Mouse (Mus musculus) cerebellum, postnatal 36 days (tissue): ENCODE data around the gene Sln.

Experiments
- DNase-seq, 2 experiments: peaks; one replicate each; pipeline ENCODE4 v3.0.0; 2021 to 2022; ENCODE audit warnings: mixed read lengths in 2 of 2

Sln gene

DNA sequence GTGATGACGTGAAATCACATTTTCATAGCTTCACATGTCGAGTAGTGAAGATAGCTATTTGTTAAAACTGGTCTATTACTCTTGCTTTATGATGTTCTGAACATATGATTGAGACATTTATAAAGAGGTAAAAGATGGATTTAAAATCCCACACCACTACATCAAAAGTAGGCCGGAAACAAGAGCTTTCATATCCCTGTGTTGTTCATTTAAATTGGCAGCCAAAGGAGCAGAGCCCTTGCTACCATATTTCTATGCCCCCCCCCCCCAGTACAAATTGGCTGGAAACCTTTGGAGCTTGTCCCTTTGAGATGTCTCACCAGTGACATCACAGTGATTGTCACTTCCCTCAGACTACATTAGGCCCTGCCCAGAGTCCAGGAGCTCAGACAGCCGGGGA, at the start of gene Sln:
Gene Sln, plus strand, starts transcription at position 301 of the 400 bp plus-strand sequence.
- no peak for DNase-seq

DNA sequence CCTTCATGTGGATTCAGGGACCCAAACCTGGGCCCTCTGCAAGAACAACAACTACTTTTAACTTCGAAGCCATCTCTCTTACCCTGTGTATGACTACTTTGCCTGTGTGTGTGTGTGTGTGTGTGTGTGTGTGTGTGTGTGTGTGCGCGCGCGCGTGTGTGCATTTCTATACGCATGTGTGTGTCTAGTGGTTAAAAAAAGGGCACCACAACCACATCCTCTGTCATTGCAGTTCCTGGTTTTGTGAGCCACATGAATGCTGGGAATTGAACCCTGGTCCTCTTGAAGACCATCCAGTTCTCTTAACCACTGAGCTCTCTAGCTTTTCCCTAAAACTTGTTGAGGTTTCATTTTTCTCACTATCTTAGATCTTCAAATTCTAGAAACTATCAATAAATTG, 47.0 kb upstream of the Sln start:
- no peak for DNase-seq

DNA sequence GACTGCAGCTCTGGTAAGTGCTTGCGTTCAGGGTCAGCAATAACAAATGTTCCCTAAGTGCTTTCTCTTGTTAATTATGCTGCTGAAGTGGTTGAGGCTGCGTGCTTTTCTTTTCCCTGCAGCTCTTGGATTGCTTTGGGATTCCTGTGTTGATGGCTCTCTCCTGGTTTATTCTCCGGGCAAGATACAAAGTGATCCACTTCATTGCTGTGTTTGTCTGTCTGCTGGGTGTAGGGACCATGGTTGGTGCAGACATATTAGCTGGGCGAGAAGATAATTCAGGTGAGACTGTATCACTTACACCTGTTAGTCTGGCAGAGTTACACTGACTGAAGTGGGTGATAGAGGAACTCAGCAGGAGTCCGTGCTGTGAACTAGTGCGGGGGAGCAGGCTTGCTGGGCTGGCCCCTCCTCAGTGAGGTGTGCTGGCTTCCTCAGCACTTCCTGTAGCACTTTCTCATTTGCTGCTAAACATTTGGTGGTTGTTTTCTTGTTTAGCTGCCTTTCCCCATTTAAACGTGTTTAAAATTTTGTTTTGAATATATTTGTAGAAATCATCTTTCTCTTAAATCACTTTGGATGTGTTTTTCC, 43.4 kb upstream of the Sln start:
- DNase-seq, result no peak

DNA sequence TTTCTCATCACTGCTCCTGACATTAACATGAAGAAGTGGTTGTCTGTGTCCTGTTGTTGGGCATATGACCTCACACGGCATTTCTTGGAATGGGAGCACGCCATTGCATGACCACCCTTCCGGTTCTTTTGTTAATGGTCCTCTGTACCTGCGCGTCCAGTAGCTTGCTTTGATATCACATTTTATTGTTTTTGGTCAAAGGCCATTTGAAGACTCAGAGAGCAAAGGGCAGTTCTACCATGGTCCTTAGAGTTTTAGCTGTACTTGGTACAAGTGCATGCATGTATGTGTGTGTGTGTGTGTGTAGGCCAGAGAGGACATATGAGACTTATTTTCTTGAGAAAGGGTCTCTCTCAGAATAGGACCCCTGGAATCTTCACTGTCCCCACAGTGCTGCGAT, 36.5 kb upstream of the Sln start:
- DNase-seq, result no peak

DNA sequence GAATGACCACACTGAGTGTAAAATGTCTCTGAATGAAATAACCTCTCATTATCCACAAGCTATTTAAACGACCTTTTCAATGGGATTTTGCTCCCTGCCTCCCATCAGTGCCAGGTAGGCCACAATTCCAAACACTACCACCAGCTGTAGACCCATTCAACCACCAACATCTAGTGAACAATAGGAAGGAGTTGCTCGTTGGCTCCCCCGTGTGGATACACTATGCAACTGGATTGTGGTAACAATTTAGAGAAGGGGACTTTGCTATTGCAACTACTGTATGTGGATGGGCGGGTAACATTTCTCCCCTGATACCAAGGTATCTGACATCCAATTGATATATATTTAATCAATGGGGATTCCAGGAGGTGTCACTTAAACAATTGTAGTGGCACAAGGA, 31.2 kb upstream of the Sln start:
- peak; percentile 50 to 53 for DNase-seq

DNA sequence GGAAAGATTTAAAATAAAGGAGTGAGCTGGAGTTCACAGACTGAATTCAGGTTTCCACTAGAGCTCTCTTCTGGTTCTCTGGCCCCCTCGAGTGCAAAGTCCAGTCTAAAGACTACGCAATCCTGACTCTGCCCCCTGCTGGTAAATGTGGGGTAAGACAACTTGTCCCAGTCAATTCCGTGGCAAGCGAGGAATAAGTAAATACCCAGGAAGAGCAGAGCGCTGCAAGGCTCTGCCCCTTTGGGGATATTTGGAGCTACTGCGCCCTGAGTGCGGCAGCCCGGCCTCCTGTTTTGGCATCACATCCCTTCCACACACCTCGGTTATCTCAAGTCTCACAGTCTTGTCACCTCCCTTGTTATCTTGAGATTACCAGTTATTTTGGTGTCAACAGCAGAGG, 24.6 kb upstream of the Sln start:
- DNase-seq, result peak in 1 of 2 experiments; percentile 3

DNA sequence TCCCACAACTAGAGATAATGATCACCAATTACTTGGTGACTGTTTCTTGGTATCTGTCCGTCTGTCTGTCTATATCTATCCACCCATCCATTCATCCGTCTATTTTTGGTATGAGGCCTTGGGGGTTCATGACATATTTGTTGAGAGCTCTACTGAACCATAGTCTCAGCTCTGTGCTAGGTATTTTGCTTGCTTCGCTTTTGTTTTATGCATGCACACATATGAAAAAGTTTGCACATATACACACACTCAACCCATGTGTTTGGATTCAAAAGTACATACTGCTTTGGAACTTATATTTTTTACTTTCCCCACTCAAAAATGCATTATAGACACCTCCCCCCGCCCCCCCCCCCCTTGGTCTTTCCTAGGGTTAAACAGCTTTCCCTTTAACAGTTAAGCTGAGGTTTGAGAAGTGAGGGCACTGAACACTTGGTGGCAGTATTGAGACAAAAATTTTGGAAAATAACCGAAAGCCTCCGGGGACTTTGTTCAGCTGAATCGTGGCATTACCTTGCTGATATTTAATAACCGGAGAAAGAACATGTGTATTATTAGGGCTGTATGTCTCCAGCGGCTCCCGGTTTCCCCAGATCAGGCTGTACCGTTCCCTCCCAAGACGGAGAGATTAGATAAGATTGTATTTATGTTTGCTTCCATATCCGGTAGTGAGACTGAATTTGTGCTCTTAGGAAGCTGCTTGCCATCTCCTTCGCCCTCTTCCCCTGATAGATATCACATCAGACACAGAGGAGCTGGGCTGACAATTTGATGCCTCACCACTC, 20.7 kb upstream of the Sln start:
- peak; percentile 26 to 59 for DNase-seq

DNA sequence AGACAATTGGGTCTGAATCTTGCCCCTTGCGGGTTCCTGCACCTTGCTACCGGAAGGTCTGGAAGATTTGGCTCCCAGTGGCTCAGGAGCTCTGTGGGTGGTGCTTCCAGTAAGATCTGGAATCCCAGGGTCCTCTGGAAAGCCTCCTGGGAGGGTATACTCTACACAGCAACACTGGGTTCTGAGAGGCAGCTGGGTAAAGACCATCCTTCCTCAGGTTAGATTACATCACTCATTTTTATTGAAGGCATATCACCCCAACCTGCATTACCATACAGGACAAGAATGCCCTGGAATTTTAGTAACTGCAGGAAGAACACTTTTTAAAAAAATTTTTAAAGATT, 20.1 kb upstream of the Sln start:
- peak in 1 of 2 experiments; percentile 4 for DNase-seq

DNA sequence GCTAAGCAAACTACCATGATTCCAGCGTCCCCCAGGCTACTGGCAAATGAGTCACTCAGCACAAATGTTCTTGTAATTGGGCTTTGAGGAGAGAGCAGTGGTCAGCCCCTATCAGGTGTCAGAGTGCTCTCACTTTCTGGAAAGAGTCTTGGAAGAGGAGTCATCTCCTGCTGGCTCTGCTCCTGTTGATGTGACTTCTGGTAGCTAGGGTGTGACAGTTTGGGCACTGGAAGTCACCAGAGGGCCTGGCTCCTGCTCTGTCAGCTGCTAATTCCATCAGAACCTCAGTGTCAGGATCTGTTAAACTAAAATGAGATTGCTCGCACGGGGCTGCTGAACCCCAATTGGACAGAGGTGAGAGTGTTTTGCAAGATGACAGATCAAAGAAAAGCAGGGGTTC, 14.9 kb upstream of the Sln start:
- no peak for DNase-seq

DNA sequence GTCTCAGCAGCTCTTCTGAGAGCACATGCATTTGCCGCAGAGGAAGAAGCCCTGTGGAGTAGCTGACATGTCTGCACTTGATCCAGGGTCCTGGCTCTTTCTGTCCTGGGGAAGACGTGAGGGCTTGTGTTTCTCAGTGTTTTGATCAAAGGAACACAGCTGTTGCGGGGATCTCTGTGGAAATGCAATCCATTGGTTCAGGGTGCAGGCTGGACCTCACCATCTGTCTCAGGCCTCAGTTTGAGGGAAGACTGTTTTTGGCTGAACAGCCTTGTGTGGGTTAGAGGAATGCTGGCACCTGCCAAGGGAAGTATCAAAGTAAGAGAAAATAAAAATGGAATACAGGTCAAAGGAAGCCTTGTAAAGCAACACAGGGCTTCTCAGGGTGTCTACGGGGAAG, 14.0 kb upstream of the Sln start:
- no peak for DNase-seq

DNA sequence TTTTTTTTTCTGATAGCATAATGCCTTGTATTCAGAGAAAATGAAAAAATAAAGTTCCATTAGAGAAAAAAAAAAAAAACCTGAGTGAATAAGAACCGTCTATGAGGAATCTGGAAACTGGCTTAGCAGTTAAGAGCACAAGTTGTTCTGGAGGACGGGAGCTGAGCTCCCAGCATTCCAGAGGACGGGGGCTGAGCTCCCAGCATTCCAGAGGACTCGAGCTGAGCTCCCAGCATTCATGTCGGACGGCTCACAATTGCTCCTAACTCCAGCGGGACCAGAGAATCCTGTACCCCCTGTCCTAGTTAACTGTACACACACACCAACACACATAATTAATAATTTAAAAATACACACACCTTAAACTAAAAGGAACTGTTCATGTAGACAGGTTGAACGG, 11.1 kb upstream of the Sln start:
- DNase-seq, result no peak

DNA sequence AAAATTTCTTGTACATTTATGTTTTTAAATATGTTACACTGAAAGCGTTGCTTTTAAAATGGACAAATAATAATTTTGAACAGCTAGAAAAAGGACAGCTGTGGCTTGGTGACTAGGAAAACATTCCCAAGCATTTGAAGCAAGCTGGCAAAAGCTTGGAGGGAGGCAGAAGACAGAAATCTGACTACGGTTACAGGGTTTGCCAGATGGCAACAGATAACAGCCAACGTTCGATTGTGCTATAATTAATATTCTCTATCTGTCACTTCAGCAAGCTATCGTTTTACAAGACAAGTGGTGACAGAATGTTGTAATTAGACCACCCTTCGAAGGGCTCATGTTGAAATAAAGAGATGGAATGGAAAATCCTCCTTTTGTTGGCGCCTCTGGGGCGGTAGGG, 1.4 kb upstream of the Sln start:
- no peak for DNase-seq

DNA sequence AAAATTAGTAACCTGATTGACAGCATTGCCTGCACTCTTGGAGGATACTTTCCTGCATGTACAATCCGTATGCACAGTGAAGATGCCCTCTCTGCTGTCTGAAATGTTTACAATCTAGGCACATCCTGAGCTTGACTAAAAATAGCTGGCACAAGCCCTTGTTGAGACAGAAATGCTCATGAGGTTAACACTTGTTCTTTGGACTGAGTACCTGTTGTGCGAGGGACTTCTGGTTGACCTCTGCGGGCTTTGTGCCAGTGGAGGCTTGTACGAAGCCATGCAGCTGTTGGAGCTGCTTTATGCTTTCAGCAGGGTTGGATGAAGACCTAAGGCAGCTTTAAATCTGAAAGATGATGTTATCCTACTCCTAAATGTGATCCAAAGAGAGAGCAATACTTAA, 2.2 kb downstream of the Sln start:
- no peak for DNase-seq

DNA sequence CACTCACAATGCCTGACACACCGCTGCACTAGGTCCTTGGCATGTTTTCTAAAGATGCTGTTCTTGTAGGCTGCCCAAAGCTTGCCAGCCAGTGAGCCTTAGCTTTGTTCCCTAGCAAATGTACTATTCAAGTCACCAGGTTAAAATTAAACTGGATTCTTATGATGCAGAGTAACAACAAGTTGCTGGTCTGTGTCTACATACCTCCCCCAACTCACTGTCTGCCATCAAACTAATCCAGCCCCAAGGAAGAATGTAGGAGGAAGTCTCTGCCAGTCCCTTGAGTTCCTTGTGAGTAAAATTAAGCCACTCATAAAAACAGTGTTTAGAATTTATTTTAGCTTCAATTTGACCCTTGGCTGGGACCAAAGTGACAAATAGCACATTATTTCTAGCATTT, 3.7 kb downstream of the Sln start:
- no peak for DNase-seq

DNA sequence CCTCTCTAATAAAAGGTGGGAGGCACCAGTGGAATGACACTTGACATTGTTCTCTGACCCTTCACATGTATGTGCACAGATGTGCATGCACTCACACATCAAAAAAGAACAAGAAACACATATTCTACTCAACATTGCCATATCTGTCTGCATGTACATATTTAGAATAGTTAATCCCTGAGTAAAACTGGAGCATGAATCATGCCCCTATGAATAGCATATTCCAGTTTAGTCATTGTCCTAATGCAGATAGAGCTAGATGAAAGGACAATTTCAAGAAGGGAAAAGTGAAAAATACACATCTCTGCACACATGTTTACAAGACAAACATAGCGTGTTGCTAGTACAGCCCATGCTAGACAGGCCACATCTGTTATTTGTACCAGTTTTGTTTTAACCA, 4.6 kb downstream of the Sln start:
- DNase-seq, result no peak

DNA sequence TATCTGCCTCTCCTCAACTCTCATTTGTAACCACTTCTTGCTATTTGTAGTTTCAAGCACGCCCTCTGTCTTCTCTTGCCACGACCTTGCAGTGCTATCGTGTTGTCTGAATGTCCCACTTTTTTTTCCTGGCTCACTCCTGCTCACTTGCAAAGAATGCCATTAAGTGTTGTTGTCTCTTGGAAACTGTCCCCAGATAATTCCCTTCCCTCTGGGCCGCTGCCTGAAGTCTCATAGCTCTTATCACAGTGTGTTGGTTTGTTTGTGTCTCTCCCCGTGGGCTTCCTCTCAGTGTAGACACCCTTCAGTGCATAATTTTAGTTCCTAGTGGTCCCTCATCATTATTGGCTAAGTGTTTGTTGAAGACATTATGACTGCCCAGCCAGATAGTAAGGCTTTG, 7.9 kb downstream of the Sln start:
- no peak for DNase-seq

DNA sequence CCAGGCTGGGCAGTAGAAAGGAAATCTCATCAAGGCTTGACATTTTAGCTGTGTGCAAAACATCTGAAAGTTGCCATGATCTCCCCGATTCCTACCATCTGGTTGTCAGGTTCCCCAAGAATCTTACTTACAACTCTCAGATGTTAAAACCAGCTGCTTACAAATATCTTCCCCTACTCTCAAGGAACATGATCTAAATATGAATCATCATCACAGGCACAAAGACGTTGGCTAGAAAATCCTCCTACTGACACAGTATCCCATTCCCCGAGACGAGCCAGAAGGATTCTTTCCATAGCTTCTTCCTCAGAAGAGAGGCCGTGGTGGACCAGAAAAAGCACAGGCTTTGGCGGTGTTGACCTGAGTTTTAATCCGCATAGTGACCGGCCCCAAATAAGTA, 23.3 kb downstream of the Sln start:
- no peak for DNase-seq

DNA sequence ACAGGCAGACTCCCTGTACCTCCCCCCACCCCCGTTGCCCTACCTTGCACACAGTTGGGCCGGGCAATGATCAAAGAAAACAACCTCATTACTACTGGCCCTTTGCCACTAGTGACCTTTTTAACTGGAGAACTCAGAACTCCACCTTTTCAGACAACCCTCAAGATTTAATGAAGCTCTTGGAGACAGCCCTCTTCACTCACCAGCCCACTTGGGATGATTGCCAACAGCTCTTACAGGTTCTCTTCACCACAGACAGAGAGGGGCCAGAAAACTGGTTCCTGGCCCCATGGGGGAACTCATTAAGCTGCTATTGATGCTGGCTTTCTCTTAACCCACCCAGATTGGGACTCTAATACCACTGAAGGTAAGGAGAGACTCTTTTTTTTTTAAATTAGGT, 27.5 kb downstream of the Sln start:
- DNase-seq, result no peak

DNA sequence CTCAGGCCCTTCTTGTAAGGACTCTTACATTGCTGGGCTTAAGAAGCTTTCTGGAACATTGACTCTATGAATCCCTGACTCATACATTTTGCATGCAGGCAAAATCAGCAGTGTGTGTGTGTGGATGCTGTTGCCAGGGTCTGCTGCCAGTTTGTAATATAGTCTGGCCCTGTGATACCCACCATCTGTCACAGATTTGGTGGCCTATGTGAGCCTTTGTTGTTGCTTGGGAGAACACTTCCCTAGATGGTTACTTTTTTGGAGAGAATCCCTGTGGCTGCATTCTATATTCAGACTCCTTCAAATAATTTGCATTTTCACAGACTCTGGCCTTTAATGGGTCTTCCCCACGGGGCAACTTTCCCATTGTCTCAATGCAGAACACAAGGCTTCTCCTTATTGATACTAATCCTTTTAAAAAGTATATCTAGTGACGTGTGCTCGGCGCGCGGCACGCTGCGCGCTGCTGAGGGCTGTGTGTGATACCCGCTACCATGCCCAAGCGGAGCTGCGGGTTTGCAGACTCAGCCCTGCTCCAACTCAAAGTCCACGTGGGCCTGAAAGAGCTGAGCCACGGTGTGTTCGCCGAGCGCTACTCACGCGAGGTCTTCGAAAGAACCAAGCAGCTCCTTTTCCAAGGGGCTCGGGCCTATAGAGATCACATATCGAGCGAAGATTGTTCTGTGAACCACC, 33.8 kb downstream of the Sln start:
- no peak for DNase-seq

DNA sequence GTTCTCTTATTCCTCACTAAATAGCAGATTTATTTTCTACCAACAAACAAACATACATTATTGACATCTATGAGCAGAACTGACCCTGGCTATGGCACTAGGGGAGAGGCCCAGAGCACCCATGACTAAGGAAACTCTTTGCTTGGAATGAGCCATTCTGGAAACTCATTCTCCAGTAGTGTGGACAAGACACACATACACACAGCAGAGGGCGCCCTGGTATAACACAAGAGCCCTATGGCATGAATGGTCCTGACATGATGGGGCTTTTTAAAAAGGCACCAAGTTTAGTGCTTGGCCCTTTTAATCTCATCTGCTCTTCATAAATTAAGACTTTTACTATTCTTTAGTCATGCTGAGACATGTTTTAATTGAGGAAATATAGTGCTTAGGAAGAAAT, 40.1 kb downstream of the Sln start:
- DNase-seq, result peak; percentile 51 to 53

DNA sequence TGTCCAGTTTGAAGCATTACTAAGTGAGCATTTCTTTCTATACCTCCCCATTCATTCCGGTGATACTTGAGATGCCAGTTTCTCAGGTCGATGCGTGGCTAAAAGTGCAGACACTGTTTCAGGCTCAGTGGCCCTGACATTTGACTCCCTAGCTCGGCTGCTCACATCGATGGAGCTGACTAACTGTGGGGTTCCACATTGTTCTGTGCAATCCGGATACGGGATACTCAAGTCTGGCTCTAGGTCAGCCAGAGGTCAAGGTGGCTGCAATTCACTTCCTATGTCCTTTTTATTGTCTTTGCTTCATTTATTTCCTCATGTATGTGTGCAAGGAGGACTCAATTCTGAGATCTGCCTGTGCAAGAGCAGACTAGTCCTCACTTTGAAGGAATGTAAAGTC, 45.9 kb downstream of the Sln start:
- no peak for DNase-seq

DNA sequence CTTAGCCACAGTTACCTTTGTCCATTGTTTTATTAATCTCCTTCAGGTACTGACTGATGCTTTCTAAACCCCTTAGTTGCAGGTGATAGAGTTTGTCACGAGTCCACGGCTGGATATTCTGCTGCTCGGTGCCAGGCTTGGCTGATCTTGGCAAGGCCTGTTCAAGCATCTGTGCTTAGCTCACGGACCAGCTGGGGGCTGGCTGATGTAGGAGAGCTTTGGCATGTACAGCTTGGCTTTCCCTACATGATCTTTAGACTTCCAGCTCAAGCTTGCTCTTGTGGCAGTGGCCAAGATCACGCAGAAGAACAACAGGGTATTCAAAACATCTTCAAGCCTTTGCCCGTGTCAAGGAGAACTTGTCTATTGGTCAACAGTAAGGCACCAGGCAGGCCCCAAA, 49.9 kb downstream of the Sln start:
- DNase-seq, result peak; percentile 16

DNA sequence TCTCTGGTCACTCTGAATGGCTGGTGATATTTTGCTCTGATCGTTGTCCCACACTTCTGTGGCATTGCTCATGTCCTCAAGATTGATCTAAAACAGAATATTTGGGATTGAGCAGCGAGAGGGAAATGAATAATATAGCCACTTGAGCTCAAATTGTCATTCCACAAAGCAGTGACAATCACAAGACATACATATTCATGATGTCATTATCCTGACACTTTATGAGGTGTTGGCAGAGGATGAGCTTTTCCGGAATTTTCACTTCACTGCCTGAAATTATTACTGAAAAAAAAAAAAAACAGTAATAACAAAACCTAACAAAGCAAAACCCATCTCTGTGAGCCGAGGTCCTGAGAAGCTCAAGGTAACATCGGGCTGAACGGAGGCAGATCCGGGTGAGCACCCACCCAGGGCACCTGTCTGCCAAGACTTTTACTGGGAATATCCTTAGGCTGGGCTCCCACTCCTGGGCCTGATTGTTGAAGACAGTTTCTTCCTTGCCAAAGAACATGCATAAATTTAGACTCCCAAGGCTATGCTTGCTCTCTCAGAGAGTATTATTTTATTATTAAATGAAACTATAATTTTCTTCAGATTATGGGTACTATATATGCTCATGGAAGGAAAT, 53.4 kb downstream of the Sln start:
- DNase-seq, result no peak
